Mouse (Mus musculus): ENCODE data around the gene Lix1.
"Not testable (repeated sequence)": the region's sequence is repeated elsewhere in the genome, so short reads cannot be mapped to it uniquely, and the experiment has no call there.

Lix1 gene

GRCm38 (mm10) chr17:17496234-17496633, 93.8 kb downstream of the Lix1 start:
- DNase-seq (ENCODE audit: low read depth, low spot score) = not testable (repeated sequence)

- no peak for DNase-seq (ENCODE audit: low read depth, low spot score)
These were observed 94.3 kb downstream of the Lix1 start for GRCm38 (mm10) chr17:17496730-17497129.

- no peak for DNase-seq (ENCODE audit: low read depth, low spot score)
These were observed 96.4 kb downstream of the Lix1 start for GRCm38 (mm10) chr17:17498848-17499247.

- DNase-seq (ENCODE audit: low read depth, low spot score) = no peak
These were observed 96.8 kb downstream of the Lix1 start for GRCm38 (mm10) chr17:17499278-17499677.

- DNase-seq (ENCODE audit: low read depth, low spot score) = no peak
These were observed 104.2 kb downstream of the Lix1 start for GRCm38 (mm10) chr17:17506677-17507076.

Measured in mesoderm, embryonic 11.5 days (tissue).